Mouse (Mus musculus) liver, embryonic 11.5 days (tissue): ENCODE data around the gene Susd3. TPM values are rescaled to one million over a fixed set of nuclear protein-coding genes. Genes with fewer than 3 reads are reported as not detected.

ENCODE experiments used
- ATAC-seq: fragments of 200-750 bp; cut with Nextera tagmentation; replicated peaks from 2 replicates; pipeline ENCODE4 v1.8.0; 2017; ENCODE audit warnings: moderate number of reproducible peaks, mild to moderate bottlenecking, moderate TSS enrichment, moderate library complexity; ENCODE audit not compliant: low FRiP score
- DNase-seq: peaks from one replicate; pipeline ENCODE4 v3.0.0-alpha.2; 2017; ENCODE audit warnings: low spot score
- H3K27ac ChIP-seq: fragments of 300-500 bp; sonication (generic); 2 replicates; pipeline ENCODE4 v1.5.1; 2014; ENCODE audit warnings: mild to moderate bottlenecking, low read depth, low read length, control low read depth
- H3K27me3 ChIP-seq: fragments of 300-500 bp; sonication (generic); replicated peaks from 2 replicates; pipeline ENCODE4 v1.6.1; 2014; ENCODE audit warnings: low read length, mixed read lengths; ENCODE audit not compliant: control insufficient read depth, insufficient read depth
- H3K36me3 ChIP-seq: fragments of 300-500 bp; sonication (generic); 2 replicates; pipeline ENCODE4 v1.6.1; 2014; ENCODE audit warnings: mild to moderate bottlenecking, low read length, moderate library complexity, mixed read lengths; ENCODE audit not compliant: control insufficient read depth, insufficient read depth
- H3K4me1 ChIP-seq: fragments of 300-500 bp; sonication (generic); replicated peaks from 2 replicates; pipeline ENCODE4 v1.6.1; 2014; ENCODE audit warnings: low read length, mixed read lengths; ENCODE audit not compliant: control insufficient read depth, insufficient read depth
- H3K4me2 ChIP-seq: fragments of 300-500 bp; sonication (generic); 2 replicates; pipeline ENCODE4 v1.6.1; 2014; ENCODE audit warnings: mild to moderate bottlenecking, control low read depth, moderate library complexity
- H3K4me3 ChIP-seq: fragments of 300-500 bp; sonication (generic); 2 replicates; pipeline ENCODE4 v1.5.1; 2014; ENCODE audit warnings: low read depth, low read length, control low read depth
- H3K9ac ChIP-seq: fragments of 300-500 bp; sonication (generic); 2 replicates; pipeline ENCODE4 v1.6.1; 2014; ENCODE audit warnings: low read depth, low read length, control low read depth
- H3K9me3 ChIP-seq: fragments of 300-500 bp; sonication (generic); 2 replicates; pipeline ENCODE4 v1.6.1; 2016; ENCODE audit warnings: low read length, inconsistent platforms, mixed read lengths; ENCODE audit not compliant: control insufficient read depth
- WGBS: fragments of 180-500 bp; shearing (Covaris S2); extraction: QIAGEN DNeasy Blood & Tissue Kit; methylation state at CpG from one replicate; pipeline ENCODE4 v1.1.7; 2014; 5-methylcytosine and 5-hydroxymethylcytosine counted together
- polyA plus RNA-seq: library from polyadenylated mRNA; unstranded; fragments of >200 nt; fragmentation: Nextera tagmentation; extraction: Ambion mirVana; gene quantifications from 2 replicates; pipeline ENCODE4 v1.2.1, GENCODE M21; 2014

Susd3 gene
- polyA plus RNA-seq, 1 experiment from 2014 or later, result 4.4 TPM

DNA sequence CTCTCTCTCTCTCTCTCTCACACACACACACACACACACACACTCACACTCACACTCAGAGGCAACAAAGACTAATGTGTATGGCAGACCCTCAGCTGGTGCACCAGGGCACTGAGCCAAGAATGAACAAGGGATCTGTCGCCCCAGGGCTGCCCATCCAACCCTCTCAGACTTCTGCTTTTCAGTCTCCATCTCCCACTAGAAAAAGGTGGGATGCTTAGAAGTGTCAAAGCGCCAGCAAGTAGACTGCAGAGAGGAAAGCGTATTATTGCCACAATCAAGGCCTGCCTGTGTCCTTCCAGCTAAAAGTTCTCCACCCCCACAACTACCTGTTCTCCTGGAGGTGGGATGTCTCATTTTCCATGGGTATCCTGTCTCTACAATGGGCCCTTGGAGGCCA, 34.1 kb downstream of the Susd3 start:
- no peak for ATAC-seq
- H3K9me3 ChIP-seq, result no peaks in the 10 kb centered on the region
- H3K27ac ChIP-seq, result no peak overlapping the region
- no peaks in the 10 kb centered on the region for H3K36me3 ChIP-seq
- WGBS, result 66% methylated on average over 3 of the region's 3 CpGs
- H3K4me1 ChIP-seq, result peaks cover 9% of the 10 kb centered on the region; the same call in 1 of the 2 replicates
- H3K4me2 ChIP-seq, result no peak overlapping the region
- H3K9ac ChIP-seq, result no peak overlapping the region
- no peak for DNase-seq
- no peak overlapping the region for H3K4me3 ChIP-seq
- no peaks in the 10 kb centered on the region for H3K27me3 ChIP-seq

DNA sequence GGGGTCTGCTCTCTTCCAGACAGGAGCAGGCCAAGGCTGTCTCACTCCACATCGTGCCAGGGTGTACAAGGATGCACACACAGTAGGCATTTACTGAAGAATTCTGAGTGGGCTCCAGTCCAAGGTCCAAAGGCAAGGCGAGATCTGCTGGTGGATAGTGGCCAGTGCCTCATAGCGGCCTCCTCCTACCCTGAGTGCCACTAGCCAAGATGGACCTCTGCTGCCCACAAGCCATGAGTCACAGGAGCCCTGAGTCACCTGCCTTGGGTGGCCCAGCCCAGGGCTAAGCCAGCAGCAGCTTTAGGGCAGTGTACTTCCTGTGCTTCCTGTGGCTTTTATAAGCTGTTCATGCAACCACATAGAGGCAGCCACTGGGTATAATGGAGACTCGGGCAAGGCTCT, 35.0 kb downstream of the Susd3 start:
- Histone ChIP-seq H3K9me3 (no peaks in the 10 kb centered on the region), H3K27me3 (no peaks in the 10 kb centered on the region), H3K27ac (no peak overlapping the region), H3K9ac (no peak overlapping the region), H3K4me1 (peaks cover 9% of the 10 kb centered on the region; the same call in 1 of the 2 replicates), H3K36me3 (no peaks in the 10 kb centered on the region), H3K4me3 (no peak overlapping the region), H3K4me2 (no peak overlapping the region)
- no peak for ATAC-seq
- DNase-seq, result no peak
- 60% methylated on average over 4 of the region's 4 CpGs for WGBS

DNA sequence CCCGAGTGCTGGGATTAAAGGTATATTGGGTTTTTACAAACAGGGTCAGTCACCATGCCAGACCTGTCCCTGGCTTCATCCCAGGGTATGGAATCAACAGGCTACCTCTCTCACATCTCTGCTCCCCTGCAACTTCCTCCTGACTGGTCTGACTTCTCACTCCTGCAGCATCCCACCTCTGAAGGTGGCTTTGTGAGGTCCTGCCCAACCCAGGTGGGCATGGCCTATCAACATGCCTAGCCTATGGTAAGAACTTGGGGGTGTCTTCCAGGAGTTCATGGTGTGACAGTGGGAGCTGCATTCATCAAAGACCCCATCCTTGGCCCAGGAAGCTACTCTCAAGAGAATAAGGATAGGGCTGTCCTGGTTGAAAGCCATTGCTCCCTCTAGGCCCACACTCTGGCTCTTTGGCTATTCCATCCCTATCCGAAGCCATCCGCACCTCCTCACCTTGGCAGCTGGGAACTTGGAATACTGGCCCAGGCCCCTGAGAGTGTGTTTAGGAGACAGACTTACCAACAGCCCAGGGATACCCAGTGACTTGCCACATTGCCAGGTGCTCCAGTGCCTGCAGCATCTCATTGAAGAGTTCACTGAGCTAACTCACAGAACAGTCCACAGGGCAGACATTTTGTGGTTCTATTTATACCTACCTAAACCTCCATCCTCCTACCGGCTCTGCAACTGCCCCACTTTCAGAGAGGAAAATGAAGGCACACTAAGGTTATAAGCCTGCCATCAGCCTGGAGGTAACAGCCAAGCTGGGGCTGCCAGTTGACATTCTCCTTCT, 35.6 kb downstream of the Susd3 start:
- Histone ChIP-seq H3K4me1 (peaks cover 9% of the 10 kb centered on the region; the same call in 1 of the 2 replicates), H3K27me3 (no peaks in the 10 kb centered on the region), H3K9me3 (no peaks in the 10 kb centered on the region), H3K27ac (no peak overlapping the region), H3K9ac (no peak overlapping the region), H3K36me3 (no peaks in the 10 kb centered on the region), H3K4me2 (no peak overlapping the region), H3K4me3 (no peak overlapping the region)
- no peak for ATAC-seq
- 84% methylated on average over 4 of the region's 4 CpGs for WGBS
- no peak for DNase-seq

DNA sequence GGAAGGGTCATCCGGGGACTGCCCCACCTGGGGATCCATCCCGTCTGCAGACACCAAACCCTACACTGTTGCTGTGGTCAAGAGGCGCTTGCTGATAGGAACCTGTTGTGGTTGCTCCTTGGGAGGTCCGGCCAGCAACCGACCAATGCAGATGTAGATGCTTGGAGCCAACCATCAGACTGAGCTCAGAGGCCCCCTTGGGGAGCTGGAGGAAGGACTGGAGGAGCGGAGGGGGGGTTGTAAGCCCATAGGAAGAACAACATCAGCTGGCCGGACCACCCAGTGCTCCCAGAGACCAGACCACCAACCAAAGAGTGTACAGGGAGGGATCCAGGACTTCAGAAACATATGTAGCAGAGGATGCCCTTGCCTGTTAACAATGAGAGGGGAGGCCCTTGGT, 39.2 kb downstream of the Susd3 start:
- Histone ChIP-seq H3K27ac (no peak overlapping the region), H3K4me1 (peaks cover 3% of the 10 kb centered on the region; the same call in 1 of the 2 replicates), H3K27me3 (no peaks in the 10 kb centered on the region), H3K4me2 (no peak overlapping the region), H3K9me3 (no peaks in the 10 kb centered on the region), H3K4me3 (no peak overlapping the region), H3K9ac (no peak overlapping the region), H3K36me3 (no peaks in the 10 kb centered on the region)
- DNase-seq, result no peak
- no peak for ATAC-seq
- WGBS, result 34% methylated on average over 7 of the region's 7 CpGs

DNA sequence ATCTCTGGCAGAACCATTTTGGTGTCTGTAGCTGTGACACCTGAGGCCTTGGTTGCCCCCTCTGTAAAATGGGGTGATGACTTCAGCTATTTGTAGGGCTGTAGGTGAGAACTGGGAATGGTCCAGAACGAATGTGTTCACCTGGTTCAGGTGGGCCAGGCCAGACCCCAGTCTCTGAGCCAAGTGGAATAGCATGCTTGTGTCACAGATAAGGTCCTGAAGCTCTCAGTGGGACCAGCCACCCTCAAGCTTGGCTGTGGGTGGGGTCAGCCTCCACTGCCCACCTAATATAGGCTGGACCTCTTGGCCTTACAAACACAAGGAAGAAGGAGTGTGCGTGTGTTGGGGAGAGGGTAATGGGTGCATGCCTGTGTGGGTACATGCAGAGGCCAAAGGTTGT, 42.2 kb downstream of the Susd3 start:
- H3K4me3 ChIP-seq, result no peak overlapping the region
- H3K36me3 ChIP-seq, result no peaks in the 10 kb centered on the region; the same call in 1 of the 2 replicates
- H3K4me2 ChIP-seq, result no peak overlapping the region
- no peaks in the 10 kb centered on the region for H3K27me3 ChIP-seq
- no peak for ATAC-seq
- no peak overlapping the region for H3K27ac ChIP-seq
- WGBS, result 90% methylated on average over 2 of the region's 2 CpGs
- no peaks in the 10 kb centered on the region for H3K9me3 ChIP-seq
- no peaks in the 10 kb centered on the region for H3K4me1 ChIP-seq
- no peak overlapping the region for H3K9ac ChIP-seq
- DNase-seq, result no peak

DNA sequence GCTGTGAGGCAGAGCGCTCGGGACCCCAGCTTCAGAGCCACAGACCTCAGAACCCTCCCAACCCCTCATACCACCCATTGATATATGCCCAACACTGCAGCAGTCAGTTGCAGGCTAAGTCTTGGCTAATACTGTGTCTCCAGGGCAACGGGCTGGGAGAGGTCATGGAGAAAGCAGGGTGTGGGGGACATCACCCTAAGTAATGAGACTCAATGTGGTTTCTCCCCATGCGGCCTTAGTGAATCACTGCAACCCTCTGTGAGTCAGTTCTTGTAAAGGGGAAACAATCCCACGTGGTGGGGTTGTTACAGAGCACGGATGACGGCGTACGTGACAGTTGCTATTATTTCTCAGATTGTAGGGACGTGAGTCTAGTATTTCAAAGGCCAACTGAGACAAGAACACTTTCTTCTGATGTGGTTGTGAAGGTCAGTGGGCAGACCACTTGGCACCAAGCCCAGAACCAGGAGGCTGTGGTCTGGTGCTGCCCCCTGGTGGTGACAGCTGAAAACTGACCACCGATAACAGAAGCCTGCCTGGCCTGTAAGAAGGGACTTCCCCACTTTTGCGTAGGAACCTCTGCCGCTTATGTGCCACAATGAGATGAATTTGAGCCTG, 43.0 kb downstream of the Susd3 start:
- H3K9ac ChIP-seq, result no peak overlapping the region
- ATAC-seq, result no peak
- no peaks in the 10 kb centered on the region; the same call in 1 of the 2 replicates for H3K4me1 ChIP-seq
- H3K9me3 ChIP-seq, result no peaks in the 10 kb centered on the region
- H3K36me3 ChIP-seq, result no peaks in the 10 kb centered on the region; the same call in 1 of the 2 replicates
- DNase-seq, result peak; percentile 73
- no peak overlapping the region for H3K4me3 ChIP-seq
- no peak overlapping the region for H3K4me2 ChIP-seq
- H3K27me3 ChIP-seq, result no peaks in the 10 kb centered on the region
- no peak overlapping the region for H3K27ac ChIP-seq
- WGBS, result 46% methylated on average over 13 of the region's 13 CpGs

DNA sequence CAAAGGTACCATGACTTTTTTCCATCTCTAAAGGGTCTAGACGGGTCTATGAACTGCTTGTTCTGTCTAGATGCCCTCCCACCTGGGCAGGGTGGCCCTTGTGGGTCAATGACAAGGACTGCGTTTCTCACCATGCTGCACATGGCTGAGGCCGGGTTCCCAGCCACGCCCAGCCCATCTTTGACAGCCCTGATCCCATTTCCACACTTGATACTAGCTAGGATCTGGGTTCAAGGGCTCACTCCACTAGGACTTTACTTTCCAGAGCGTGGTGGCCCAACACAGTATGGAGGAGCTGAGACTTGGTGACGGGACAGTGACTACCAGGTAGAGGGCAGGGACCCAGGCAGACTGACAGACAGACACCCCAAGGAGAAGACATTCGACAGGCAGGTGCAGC, 46.0 kb downstream of the Susd3 start:
- Histone ChIP-seq H3K27me3 (no peaks in the 10 kb centered on the region), H3K4me2 (no peak overlapping the region), H3K9me3 (no peaks in the 10 kb centered on the region), H3K4me3 (no peak overlapping the region), H3K4me1 (no peaks in the 10 kb centered on the region; the same call in 1 of the 2 replicates), H3K36me3 (no peaks in the 10 kb centered on the region; the same call in 1 of the 2 replicates), H3K9ac (no peak overlapping the region), H3K27ac (no peak overlapping the region)
- DNase-seq, result no peak
- ATAC-seq, result no peak
- WGBS, result 87% methylated on average over 7 of the region's 7 CpGs

DNA sequence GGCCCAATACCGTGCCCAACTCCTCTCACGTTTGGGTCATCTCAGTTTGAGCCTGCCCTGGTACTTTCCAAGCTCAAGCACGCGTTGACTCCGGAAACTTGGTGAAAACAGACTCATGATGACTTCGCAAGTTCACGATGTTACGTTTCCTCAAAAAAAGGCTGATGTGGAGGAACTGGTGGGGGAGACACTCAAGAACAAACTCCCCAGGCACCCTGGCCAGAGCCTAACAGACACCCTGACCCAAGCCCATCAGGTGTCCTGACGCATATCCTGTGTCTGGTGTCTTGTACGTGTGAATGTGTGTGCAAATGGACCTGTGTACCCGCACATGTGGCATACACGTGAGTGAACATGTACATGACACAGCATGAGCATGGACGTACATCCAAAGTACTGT, 47.8 kb downstream of the Susd3 start:
- H3K4me1 ChIP-seq, result peaks cover 4% of the 10 kb centered on the region; the same call in 1 of the 2 replicates
- no peak for DNase-seq
- H3K4me3 ChIP-seq, result no peak overlapping the region
- ATAC-seq, result no peak
- H3K27me3 ChIP-seq, result no peaks in the 10 kb centered on the region
- peaks cover 2% of the 10 kb centered on the region; the same call in 1 of the 2 replicates for H3K36me3 ChIP-seq
- WGBS, result 72% methylated on average over 13 of the region's 13 CpGs
- no peak overlapping the region for H3K4me2 ChIP-seq
- H3K27ac ChIP-seq, result peak overlapping the region; percentile 19; the same call in 1 of the 2 replicates
- no peak overlapping the region for H3K9ac ChIP-seq
- no peaks in the 10 kb centered on the region for H3K9me3 ChIP-seq
